Mouse (Mus musculus) brain, embryonic 18.5 days (tissue): Measurements from ENCODE around the gene Pfdn2.

ENCODE experiments used
- DNase-seq: peaks from one replicate; pipeline ENCODE4 v3.0.0-alpha.2; 2012; ENCODE audit warnings: low read depth, low spot score

The Pfdn2 gene

GRCm38 (mm10) chr1:171407263-171407662, 61.8 kb downstream of the Pfdn2 start:
- no peak for DNase-seq
